Mouse (Mus musculus): ENCODE results near the gene Lrrc49. TPM values are rescaled to one million over a fixed set of nuclear protein-coding genes. Genes with fewer than 3 reads are reported as not detected.

Lrrc49 gene
- polyA plus RNA-seq, 1 experiment from 2014 or later: 11.7 TPM

DNA sequence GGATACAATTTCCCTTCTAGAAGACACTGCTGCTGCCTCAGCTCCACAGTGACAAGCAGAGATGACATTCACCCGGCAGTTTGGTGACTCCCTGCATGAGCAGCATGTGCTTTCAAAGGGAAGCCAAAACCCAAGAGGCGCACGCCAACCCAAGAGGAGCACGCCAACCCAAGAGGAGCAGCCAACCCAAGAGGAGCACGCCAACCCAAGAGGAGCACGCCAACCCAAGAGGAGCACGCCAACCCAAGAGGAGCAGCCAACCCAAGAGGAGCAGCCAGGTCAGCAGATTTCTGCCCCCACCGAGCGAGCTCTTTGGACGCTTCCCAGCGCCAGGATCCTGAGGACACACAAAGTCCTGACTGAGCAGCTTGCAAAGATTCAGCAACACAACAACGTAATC lies 23.6 kb downstream of the Lrrc49 start:
- ATAC-seq: no peak
- Histone ChIP-seq H3K4me3 (ENCODE audit: low read length) (no peak overlapping the region), H3K4me1 (ENCODE audit: control insufficient read depth, insufficient read depth, low read length) (no peaks in the 10 kb centered on the region), H3K4me2 (ENCODE audit: low read depth, low read length) (no peak overlapping the region), H3K27ac (ENCODE audit: low read length) (no peak overlapping the region), H3K36me3 (ENCODE audit: control insufficient read depth, insufficient read depth, low read length) (no peaks in the 10 kb centered on the region), H3K27me3 (replicated peaks; ENCODE audit: control insufficient read depth, insufficient read depth, low read length) (no peaks in the 10 kb centered on the region), H3K9me3 (ENCODE audit: control insufficient read depth, low read length) (no peaks in the 10 kb centered on the region), H3K9ac (ENCODE audit: low read depth, low read length) (no peak overlapping the region)
- WGBS: 96% methylated on average over 12 of the region's 12 CpGs

DNA sequence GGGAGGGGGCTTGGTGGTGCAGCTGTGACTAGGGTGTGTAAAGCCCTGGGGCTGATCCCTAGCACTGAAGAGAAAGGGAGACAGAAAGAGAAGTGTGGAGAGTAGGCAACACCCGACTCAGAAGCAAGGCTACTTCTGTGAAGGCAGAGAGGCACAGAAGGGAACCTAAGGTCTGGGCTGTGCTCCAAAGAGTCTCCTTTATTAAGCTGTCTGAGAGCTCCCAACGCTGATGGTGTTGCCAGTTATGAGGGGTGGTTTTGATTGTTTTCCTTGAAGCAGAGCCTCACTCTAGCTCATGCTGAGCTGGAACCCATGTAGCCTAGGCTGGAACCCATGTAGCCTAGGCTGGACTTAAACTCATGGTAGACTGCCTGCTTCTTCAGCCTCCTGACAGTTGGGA lies 25.0 kb downstream of the Lrrc49 start:
- Histone ChIP-seq H3K27me3 (replicated peaks; ENCODE audit: control insufficient read depth, insufficient read depth, low read length) (no peaks in the 10 kb centered on the region), H3K4me2 (ENCODE audit: low read depth, low read length) (no peak overlapping the region), H3K9me3 (ENCODE audit: control insufficient read depth, low read length) (no peaks in the 10 kb centered on the region), H3K36me3 (ENCODE audit: control insufficient read depth, insufficient read depth, low read length) (no peaks in the 10 kb centered on the region), H3K9ac (ENCODE audit: low read depth, low read length) (no peak overlapping the region), H3K27ac (ENCODE audit: low read length) (no peak overlapping the region), H3K4me1 (ENCODE audit: control insufficient read depth, insufficient read depth, low read length) (no peaks in the 10 kb centered on the region), H3K4me3 (ENCODE audit: low read length) (no peak overlapping the region)
- 87% methylated on average over 2 of the region's 2 CpGs for WGBS
- no peak for ATAC-seq

DNA sequence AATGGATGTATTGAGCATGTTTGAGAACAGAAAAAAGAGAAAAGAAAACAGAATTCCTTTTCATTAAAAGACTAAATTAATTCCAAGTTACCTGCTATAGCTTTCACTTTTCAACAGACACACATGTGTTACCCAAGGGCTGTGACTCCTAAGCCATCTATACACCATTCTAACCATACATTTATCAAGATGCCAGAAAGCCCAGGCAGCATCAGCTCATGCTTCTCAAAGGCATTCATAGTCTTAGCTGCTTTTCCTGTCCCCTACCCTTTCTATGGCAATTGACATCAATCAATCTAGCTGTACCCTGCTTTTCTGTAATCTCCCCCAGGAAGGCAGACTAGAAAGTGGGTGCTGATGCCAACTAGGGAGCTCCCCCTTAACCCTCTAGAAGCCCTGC lies 34.4 kb downstream of the Lrrc49 start:
- Histone ChIP-seq H3K4me2 (ENCODE audit: low read depth, low read length) (no peak overlapping the region), H3K36me3 (ENCODE audit: control insufficient read depth, insufficient read depth, low read length) (no peaks in the 10 kb centered on the region), H3K27me3 (replicated peaks; ENCODE audit: control insufficient read depth, insufficient read depth, low read length) (no peaks in the 10 kb centered on the region), H3K27ac (ENCODE audit: low read length) (no peak overlapping the region), H3K4me3 (ENCODE audit: low read length) (no peak overlapping the region), H3K9me3 (ENCODE audit: control insufficient read depth, low read length) (no peaks in the 10 kb centered on the region), H3K4me1 (ENCODE audit: control insufficient read depth, insufficient read depth, low read length) (peaks cover 6% of the 10 kb centered on the region; the same call in 1 of the 2 replicates), H3K9ac (ENCODE audit: low read depth, low read length) (no peak overlapping the region)
- ATAC-seq: no peak

DNA sequence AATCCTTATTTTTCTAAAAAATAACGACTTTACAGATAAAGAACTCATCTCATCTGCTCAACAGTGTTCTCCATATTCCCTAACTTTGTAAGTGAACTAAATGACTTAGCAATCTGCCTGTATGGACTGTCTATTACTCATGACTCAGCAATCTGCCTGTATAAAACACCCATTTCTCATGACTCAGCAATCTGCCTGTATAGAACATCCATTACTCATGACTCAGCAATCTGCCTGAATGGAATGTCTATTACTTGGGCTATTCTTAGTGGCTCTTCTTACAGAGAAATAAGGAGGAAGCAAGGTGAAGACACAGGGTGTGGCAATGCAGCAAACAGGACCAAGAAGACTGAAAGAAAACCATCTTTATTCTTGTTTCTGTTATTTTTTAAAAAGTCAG lies 34.8 kb downstream of the Lrrc49 start:
- Histone ChIP-seq H3K4me3 (ENCODE audit: low read length) (no peak overlapping the region), H3K27me3 (replicated peaks; ENCODE audit: control insufficient read depth, insufficient read depth, low read length) (no peaks in the 10 kb centered on the region), H3K4me2 (ENCODE audit: low read depth, low read length) (no peak overlapping the region), H3K4me1 (ENCODE audit: control insufficient read depth, insufficient read depth, low read length) (peaks cover 6% of the 10 kb centered on the region; the same call in 1 of the 2 replicates), H3K9me3 (ENCODE audit: control insufficient read depth, low read length) (no peaks in the 10 kb centered on the region), H3K9ac (ENCODE audit: low read depth, low read length) (no peak overlapping the region), H3K36me3 (ENCODE audit: control insufficient read depth, insufficient read depth, low read length) (no peaks in the 10 kb centered on the region), H3K27ac (ENCODE audit: low read length) (no peak overlapping the region)
- WGBS: 91% methylated on average over 1 of the region's 1 CpGs
- no peak for ATAC-seq

DNA sequence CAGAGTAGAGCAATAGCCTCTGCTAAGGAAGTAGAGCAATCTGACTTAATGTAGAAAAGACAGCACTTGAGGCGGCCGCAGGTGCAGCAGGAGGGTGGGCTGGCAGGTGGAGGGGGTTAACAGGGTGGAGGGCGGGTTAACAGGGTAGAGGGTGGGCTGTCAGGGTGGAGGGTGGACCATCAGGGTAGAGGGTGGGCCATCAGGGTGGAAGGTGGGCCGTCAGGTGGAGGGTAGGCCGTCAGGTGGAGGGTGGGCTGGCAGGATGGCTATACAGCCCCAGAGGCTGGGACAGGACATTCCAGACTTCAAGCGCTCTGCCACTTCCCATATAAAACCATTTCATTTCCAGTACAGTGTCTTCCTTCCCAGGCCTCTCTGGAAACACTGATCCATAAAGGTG lies 37.7 kb downstream of the Lrrc49 start:
- 84% methylated on average over 6 of the region's 6 CpGs for WGBS
- no peak overlapping the region for H3K4me2 ChIP-seq (ENCODE audit: low read depth, low read length)
- H3K27me3 ChIP-seq (replicated peaks; ENCODE audit: control insufficient read depth, insufficient read depth, low read length): no peaks in the 10 kb centered on the region
- no peak overlapping the region for H3K4me3 ChIP-seq (ENCODE audit: low read length)
- no peaks in the 10 kb centered on the region for H3K36me3 ChIP-seq (ENCODE audit: control insufficient read depth, insufficient read depth, low read length)
- H3K9me3 ChIP-seq (ENCODE audit: control insufficient read depth, low read length): no peaks in the 10 kb centered on the region
- no peak overlapping the region for H3K9ac ChIP-seq (ENCODE audit: low read depth, low read length)
- H3K27ac ChIP-seq (ENCODE audit: low read length): no peak overlapping the region
- no peak for ATAC-seq
- peaks cover 6% of the 10 kb centered on the region; the same call in 1 of the 2 replicates for H3K4me1 ChIP-seq (ENCODE audit: control insufficient read depth, insufficient read depth, low read length)

DNA sequence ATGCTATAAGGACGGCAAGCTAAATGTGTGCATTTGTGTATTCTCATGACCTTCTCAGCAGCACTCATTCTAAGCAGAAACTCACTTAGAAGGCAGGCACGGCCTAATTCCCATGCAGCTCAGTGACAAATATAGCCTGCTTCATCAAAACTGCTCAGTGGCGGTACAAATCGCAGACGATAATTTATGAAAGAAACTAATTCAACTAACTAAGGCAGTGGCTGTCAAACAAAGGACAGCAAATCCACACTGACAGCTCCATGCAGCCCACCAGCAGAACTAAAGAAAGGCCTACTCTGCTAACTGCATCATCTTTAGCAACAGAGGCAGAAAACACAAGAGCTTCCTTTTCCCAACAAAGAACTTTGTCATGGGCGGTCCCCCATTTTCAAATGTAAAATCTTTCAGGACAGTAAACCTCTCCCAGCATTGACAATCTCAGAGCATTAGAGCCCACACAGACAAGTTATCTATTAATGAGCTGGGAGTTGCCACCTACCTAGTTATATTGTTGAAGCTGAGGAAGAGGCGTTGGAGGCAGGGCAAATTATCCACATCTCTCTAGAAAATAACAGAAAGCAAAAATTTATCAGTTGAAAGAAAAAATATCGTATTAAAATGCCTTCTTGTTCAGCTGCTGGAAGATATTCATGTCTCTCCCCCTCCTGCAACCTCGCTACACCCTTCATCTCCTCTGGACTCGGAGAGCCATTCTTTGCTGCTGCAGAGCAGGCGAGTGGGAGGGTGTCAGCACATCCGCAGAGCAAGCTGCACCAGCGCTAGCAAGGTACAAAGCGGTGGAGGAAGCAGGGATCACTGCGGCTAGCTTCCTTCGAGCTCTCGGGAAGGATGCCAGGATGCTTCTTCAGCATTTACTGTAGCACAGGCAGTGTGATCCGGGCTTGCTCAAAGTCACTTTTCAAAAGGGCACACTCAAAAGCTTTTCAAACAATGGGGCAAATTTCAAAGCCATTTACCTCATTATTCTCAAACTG lies 38.7 kb downstream of the Lrrc49 start:
- Histone ChIP-seq H3K4me3 (ENCODE audit: low read length) (no peak overlapping the region), H3K9me3 (ENCODE audit: control insufficient read depth, low read length) (no peaks in the 10 kb centered on the region), H3K9ac (ENCODE audit: low read depth, low read length) (no peak overlapping the region), H3K27ac (ENCODE audit: low read length) (no peak overlapping the region), H3K36me3 (ENCODE audit: control insufficient read depth, insufficient read depth, low read length) (no peaks in the 10 kb centered on the region), H3K4me2 (ENCODE audit: low read depth, low read length) (no peak overlapping the region), H3K27me3 (replicated peaks; ENCODE audit: control insufficient read depth, insufficient read depth, low read length) (no peaks in the 10 kb centered on the region), H3K4me1 (ENCODE audit: control insufficient read depth, insufficient read depth, low read length) (peaks cover 6% of the 10 kb centered on the region; the same call in 1 of the 2 replicates)
- 46% methylated on average over 18 of the region's 18 CpGs for WGBS
- no peak for ATAC-seq

DNA sequence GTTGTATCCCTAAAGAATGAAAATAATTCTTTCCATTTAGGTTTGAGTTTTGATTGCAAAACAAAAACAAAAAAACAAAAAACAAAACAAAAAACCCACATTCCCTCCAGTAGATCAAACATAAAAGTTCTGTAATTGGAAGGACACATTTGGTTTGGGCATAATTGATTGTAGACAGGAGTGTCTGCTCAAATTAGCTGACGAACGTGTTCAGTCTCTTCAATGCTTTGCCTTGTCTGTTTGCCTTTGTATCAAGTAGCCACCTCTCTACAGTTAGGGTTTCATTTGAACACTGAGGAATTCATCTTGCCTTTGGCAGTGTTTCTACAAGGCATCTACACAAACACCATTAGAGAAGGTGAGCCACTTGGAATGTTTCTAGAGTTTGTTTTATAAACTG lies 54.4 kb downstream of the Lrrc49 start:
- Histone ChIP-seq H3K27ac (ENCODE audit: low read length) (no peak overlapping the region), H3K9ac (ENCODE audit: low read depth, low read length) (no peak overlapping the region), H3K27me3 (replicated peaks; ENCODE audit: control insufficient read depth, insufficient read depth, low read length) (no peaks in the 10 kb centered on the region), H3K4me1 (ENCODE audit: control insufficient read depth, insufficient read depth, low read length) (peaks cover 7% of the 10 kb centered on the region), H3K36me3 (ENCODE audit: control insufficient read depth, insufficient read depth, low read length) (no peaks in the 10 kb centered on the region), H3K4me2 (ENCODE audit: low read depth, low read length) (no peak overlapping the region), H3K9me3 (ENCODE audit: control insufficient read depth, low read length) (no peaks in the 10 kb centered on the region), H3K4me3 (ENCODE audit: low read length) (no peak overlapping the region)
- no peak for ATAC-seq
- 86% methylated on average over 2 of the region's 2 CpGs for WGBS

DNA sequence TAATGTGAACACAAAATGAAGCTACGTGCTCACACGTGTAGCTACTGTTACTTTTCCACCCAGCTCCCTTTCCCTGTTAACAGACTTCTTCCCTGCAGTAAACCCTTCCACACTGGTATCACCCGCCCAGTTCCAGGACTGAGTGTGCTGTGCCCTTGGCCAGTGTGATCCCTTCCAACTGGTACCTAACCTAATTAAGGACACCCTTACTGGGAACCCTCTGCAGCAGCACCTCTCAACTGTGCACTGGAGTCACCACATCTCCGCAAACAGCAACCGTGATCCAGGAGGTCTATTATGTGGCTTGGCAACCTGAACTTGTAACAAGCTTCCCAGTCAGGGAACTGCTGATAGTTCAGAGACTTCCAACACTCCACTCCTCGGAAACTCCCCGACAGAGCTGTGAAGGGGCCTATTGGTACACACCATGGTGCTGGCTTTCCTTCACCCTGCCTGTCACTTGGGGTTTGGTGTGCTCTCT lies 61.6 kb downstream of the Lrrc49 start:
- no peaks in the 10 kb centered on the region for H3K27me3 ChIP-seq (replicated peaks; ENCODE audit: control insufficient read depth, insufficient read depth, low read length)
- no peak overlapping the region for H3K4me2 ChIP-seq (ENCODE audit: low read depth, low read length)
- 67% methylated on average over 7 of the region's 7 CpGs for WGBS
- no peaks in the 10 kb centered on the region for H3K36me3 ChIP-seq (ENCODE audit: control insufficient read depth, insufficient read depth, low read length)
- H3K4me3 ChIP-seq (ENCODE audit: low read length): no peak overlapping the region
- H3K9ac ChIP-seq (ENCODE audit: low read depth, low read length): no peak overlapping the region
- no peak for ATAC-seq
- peaks cover 3% of the 10 kb centered on the region for H3K4me1 ChIP-seq (ENCODE audit: control insufficient read depth, insufficient read depth, low read length)
- H3K9me3 ChIP-seq (ENCODE audit: control insufficient read depth, low read length): no peaks in the 10 kb centered on the region
- H3K27ac ChIP-seq (ENCODE audit: low read length): no peak overlapping the region

DNA sequence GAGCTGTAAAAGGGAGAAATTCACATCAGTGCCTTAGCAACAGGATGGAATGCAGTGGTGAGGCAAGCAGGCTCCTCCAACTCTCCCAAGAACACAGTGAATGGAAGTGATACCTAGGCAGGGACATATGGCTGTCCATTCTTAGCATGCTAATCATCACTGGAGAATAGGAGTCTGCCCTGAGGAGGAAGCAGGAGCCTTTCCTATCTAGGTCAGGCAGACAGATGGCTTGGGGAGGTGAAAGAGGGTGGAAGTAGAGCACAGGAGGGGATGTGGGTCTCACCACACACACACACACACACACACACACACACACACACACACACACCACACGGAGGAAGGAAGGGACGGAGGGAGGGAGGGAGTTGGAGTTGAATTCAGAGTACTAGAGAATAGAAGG lies 62.1 kb downstream of the Lrrc49 start:
- Histone ChIP-seq H3K27ac (ENCODE audit: low read length) (no peak overlapping the region), H3K27me3 (replicated peaks; ENCODE audit: control insufficient read depth, insufficient read depth, low read length) (no peaks in the 10 kb centered on the region), H3K4me3 (ENCODE audit: low read length) (no peak overlapping the region), H3K36me3 (ENCODE audit: control insufficient read depth, insufficient read depth, low read length) (no peaks in the 10 kb centered on the region), H3K4me1 (ENCODE audit: control insufficient read depth, insufficient read depth, low read length) (no peaks in the 10 kb centered on the region), H3K9ac (ENCODE audit: low read depth, low read length) (no peak overlapping the region), H3K9me3 (ENCODE audit: control insufficient read depth, low read length) (no peaks in the 10 kb centered on the region), H3K4me2 (ENCODE audit: low read depth, low read length) (no peak overlapping the region)
- WGBS: 50% methylated on average over 1 of the region's 2 CpGs
- no peak for ATAC-seq

Measured in intestine, embryonic 16.5 days (tissue).